Mouse (Mus musculus) limb, embryonic 12.5 days (tissue): ENCODE measurements around the gene Bola3. TPM values are rescaled to one million over a fixed set of nuclear protein-coding genes. Genes with fewer than 3 reads are reported as not detected.

Source experiments
- ATAC-seq: fragments of 200-750 bp; cut with Nextera tagmentation; 2 replicates; pipeline ENCODE4 v1.8.0; 2017; ENCODE audit warnings: low read depth, moderate TSS enrichment; ENCODE audit not compliant: insufficient number of reproducible peaks, insufficient read depth, low FRiP score, low TSS enrichment
- H3K27ac ChIP-seq: fragments of 300-500 bp; sonication (generic); 2 replicates; pipeline ENCODE4 v1.5.1; 2016; ENCODE audit warnings: mild to moderate bottlenecking, moderate library complexity
- H3K27me3 ChIP-seq: fragments of 300-500 bp; sonication (generic); 2 replicates; pipeline ENCODE4 v1.6.1; 2016; ENCODE audit warnings: mild to moderate bottlenecking, moderate library complexity
- H3K36me3 ChIP-seq: fragments of 300-500 bp; sonication (generic); 2 replicates; pipeline ENCODE4 v1.6.1; 2016; ENCODE audit warnings: mild to moderate bottlenecking, moderate library complexity
- H3K4me1 ChIP-seq: fragments of 300-500 bp; sonication (generic); replicated peaks from 2 replicates; pipeline ENCODE4 v1.6.1; 2016
- H3K4me2 ChIP-seq: fragments of 300-500 bp; sonication (generic); 2 replicates; pipeline ENCODE4 v1.6.1; 2016; ENCODE audit warnings: mild to moderate bottlenecking, moderate library complexity
- H3K4me3 ChIP-seq: fragments of 300-500 bp; sonication (generic); replicated peaks from 2 replicates; pipeline ENCODE4 v1.5.1; 2016; ENCODE audit warnings: mild to moderate bottlenecking
- H3K9ac ChIP-seq: fragments of 300-500 bp; sonication (generic); replicated peaks from 2 replicates; pipeline ENCODE4 v1.6.1; 2016; ENCODE audit warnings: mild to moderate bottlenecking, moderate library complexity
- H3K9me3 ChIP-seq: fragments of 300-500 bp; sonication (generic); 2 replicates; pipeline ENCODE4 v1.6.1; 2016; ENCODE audit warnings: mild to moderate bottlenecking, moderate library complexity
- WGBS: fragments of 180-500 bp; shearing (Covaris S2); methylation state at CpG from one replicate; pipeline ENCODE4 v1.1.7; 2016; 5-methylcytosine and 5-hydroxymethylcytosine counted together
- polyA plus RNA-seq: library from polyadenylated mRNA; unstranded; fragments of >200 nt; fragmentation: Nextera tagmentation; extraction: Ambion mirVana; gene quantifications from 2 replicates; pipeline ENCODE4 v1.2.1, GENCODE M21; 2016

The Bola3 gene
- 140 TPM in 2 replicates for polyA plus RNA-seq

GRCm38 (mm10) chr6:83348873-83349272 lies at the start of gene Bola3:
Bola3 (plus strand) TSS chr6:83349147.
- Histone ChIP-seq H3K4me3 (peak within 1 kb of the TSS; percentile 89), H3K9ac (peak within 1 kb of the TSS; percentile 90), H3K9me3 (no peaks in the 10 kb centered on the region), H3K4me1 (peaks cover 14% of the 10 kb centered on the region), H3K27me3 (no peaks in the 10 kb centered on the region), H3K4me2 (peak within 1 kb of the TSS; percentile 88), H3K36me3 (peaks cover 26% of the 10 kb centered on the region), H3K27ac (peak within 1 kb of the TSS; percentile 67; the same call in 1 of the 2 replicates)
- ATAC-seq, result peak; percentile 44; the same call in 1 of the 2 replicates
- WGBS, result 31% methylated on average over 6 of the region's 6 CpGs

GRCm38 (mm10) chr6:83300447-83301229 lies 48.3 kb upstream of the Bola3 start:
- H3K9me3 ChIP-seq, result no peaks in the 10 kb centered on the region
- WGBS, result 90% methylated on average over 7 of the region's 7 CpGs
- H3K9ac ChIP-seq, result no peak overlapping the region
- H3K4me1 ChIP-seq, result 0 out of 2 replicates have a peak, but pooled peaks cover 9% of the 10 kb centered on the region
- no peak overlapping the region for H3K4me2 ChIP-seq
- no peaks in the 10 kb centered on the region for H3K27me3 ChIP-seq
- H3K36me3 ChIP-seq, result peaks cover 14% of the 10 kb centered on the region
- H3K4me3 ChIP-seq, result no peak overlapping the region
- no peak for ATAC-seq
- H3K27ac ChIP-seq, result no peak overlapping the region

DNA sequence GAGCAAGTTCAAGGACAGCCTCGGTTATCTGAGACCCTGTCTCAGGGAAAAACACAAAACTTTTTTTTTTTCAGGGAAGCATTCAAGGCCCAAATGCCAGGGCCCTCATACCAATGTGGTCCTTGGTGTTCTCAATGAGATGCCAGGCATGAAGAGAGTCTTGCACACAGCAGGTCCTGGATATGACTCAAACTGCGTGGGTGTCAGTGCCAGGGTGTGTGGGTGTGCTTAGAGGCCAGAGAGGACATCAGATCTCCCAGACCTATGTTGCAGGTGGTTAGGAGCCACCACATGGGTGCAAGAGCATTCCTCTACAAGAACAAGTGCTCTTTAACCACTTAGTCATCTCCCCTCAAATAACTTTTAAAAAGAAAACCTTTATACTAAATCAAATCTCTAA lies 47.7 kb upstream of the Bola3 start:
- no peak overlapping the region for H3K4me3 ChIP-seq
- H3K36me3 ChIP-seq, result peaks cover 20% of the 10 kb centered on the region
- 89% methylated on average over 2 of the region's 2 CpGs for WGBS
- no peaks in the 10 kb centered on the region for H3K9me3 ChIP-seq
- H3K4me1 ChIP-seq, result 0 out of 2 replicates have a peak, but pooled peaks cover 9% of the 10 kb centered on the region
- H3K9ac ChIP-seq, result no peak overlapping the region
- H3K27ac ChIP-seq, result no peak overlapping the region
- H3K4me2 ChIP-seq, result no peak overlapping the region
- ATAC-seq, result no peak
- no peaks in the 10 kb centered on the region for H3K27me3 ChIP-seq

GRCm38 (mm10) chr6:83302264-83302663 lies 46.7 kb upstream of the Bola3 start:
- no peak for ATAC-seq
- H3K27ac ChIP-seq, result no peak overlapping the region
- peaks cover 30% of the 10 kb centered on the region for H3K36me3 ChIP-seq
- 64% methylated on average over 5 of the region's 5 CpGs for WGBS
- H3K9me3 ChIP-seq, result no peaks in the 10 kb centered on the region
- H3K9ac ChIP-seq, result no peak overlapping the region
- no peak overlapping the region for H3K4me3 ChIP-seq
- H3K27me3 ChIP-seq, result no peaks in the 10 kb centered on the region
- no peak overlapping the region for H3K4me2 ChIP-seq
- 0 out of 2 replicates have a peak, but pooled peaks cover 9% of the 10 kb centered on the region for H3K4me1 ChIP-seq

- Histone ChIP-seq H3K27ac (no peak overlapping the region), H3K9me3 (no peaks in the 10 kb centered on the region), H3K36me3 (peaks cover 82% of the 10 kb centered on the region), H3K9ac (no peak overlapping the region), H3K4me1 (no peaks in the 10 kb centered on the region), H3K4me3 (no peak overlapping the region), H3K4me2 (no peak overlapping the region), H3K27me3 (no peaks in the 10 kb centered on the region)
- WGBS, result 93% methylated on average over 7 of the region's 7 CpGs
- ATAC-seq, result no peak
Measured at GRCm38 (mm10) chr6:83309017-83309416, 39.9 kb upstream of the Bola3 start.

DNA sequence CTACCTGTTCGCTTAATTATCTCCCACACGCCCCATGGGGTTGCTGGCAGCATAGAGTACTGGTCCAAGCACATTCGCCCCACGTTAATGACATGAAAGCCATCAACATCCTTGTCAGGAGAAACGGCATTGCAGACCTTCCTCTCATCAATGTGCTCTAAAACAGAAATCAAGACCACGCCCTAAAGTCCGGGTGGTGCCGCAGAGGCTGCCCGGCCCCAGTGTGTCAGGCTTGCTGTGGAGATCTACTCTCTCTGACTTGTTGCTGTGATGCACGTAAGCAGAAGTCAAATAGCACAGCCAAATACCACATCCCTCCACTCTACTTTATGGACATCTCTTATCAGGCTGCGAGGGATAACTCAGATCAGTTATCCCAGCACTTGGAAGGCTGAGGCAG lies 37.7 kb upstream of the Bola3 start:
- H3K36me3 ChIP-seq, result peaks cover 63% of the 10 kb centered on the region
- H3K4me1 ChIP-seq, result peaks cover 9% of the 10 kb centered on the region
- no peak overlapping the region for H3K4me3 ChIP-seq

DNA sequence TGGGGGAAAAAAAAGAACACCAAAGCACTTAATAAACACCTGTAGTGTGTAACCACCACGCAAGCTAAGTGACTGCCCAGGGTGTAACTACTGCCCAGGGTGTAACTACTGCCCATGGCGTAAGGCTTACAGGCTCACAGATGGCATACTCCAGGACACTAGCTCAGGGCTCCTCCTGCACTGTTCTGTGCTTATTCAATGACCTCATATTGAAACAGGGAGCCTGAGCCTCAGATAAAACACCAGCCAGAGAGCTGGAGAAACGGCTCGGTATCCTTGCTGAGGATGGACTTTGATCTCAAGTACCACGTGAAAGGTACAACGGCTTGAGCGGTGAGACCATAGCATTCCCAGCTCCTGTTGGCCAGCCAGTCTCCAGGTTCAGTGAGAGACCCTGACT lies 36.9 kb upstream of the Bola3 start:
- Histone ChIP-seq H3K4me3 (no peak overlapping the region), H3K4me2 (no peak overlapping the region), H3K4me1 (peaks cover 14% of the 10 kb centered on the region), H3K9me3 (no peaks in the 10 kb centered on the region), H3K27ac (no peak overlapping the region), H3K36me3 (peaks cover 55% of the 10 kb centered on the region), H3K9ac (no peak overlapping the region), H3K27me3 (no peaks in the 10 kb centered on the region)
- 93% methylated on average over 7 of the region's 7 CpGs for WGBS
- ATAC-seq, result no peak

More for the DNA sequence above, 37.7 kb upstream of the Bola3 start:
- Histone ChIP-seq H3K27me3 (no peaks in the 10 kb centered on the region), H3K4me2 (no peak overlapping the region), H3K9ac (no peak overlapping the region), H3K9me3 (no peaks in the 10 kb centered on the region), H3K27ac (no peak overlapping the region)
- 92% methylated on average over 11 of the region's 11 CpGs for WGBS
- no peak for ATAC-seq

- WGBS, result 87% methylated on average over 8 of the region's 8 CpGs
- Histone ChIP-seq H3K27me3 (no peaks in the 10 kb centered on the region), H3K36me3 (peaks cover 51% of the 10 kb centered on the region), H3K9ac (no peak overlapping the region), H3K9me3 (no peaks in the 10 kb centered on the region), H3K4me3 (no peak overlapping the region), H3K27ac (no peak overlapping the region), H3K4me2 (no peak overlapping the region), H3K4me1 (peaks cover 14% of the 10 kb centered on the region)
- ATAC-seq, result no peak
Measured at GRCm38 (mm10) chr6:83312514-83312913, 36.4 kb upstream of the Bola3 start.

DNA sequence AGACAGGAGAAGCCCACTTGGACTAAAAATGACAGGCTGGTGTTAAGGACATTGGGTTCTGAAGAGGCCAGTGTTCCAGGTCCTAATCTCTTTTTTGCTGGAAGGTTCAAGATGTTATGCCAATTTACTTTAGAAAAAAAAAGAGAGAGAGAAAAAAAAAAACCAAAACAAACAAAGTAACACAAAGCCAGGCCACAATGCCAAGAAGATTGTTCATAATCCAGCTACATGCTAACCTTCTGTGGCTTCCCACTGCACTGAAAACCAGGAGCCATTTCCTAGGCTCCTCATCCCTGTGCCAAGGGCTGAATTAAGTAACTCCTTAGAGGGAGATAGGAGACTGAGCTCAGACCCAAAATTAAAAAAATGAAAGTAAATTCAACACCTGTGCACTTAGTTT lies 33.7 kb upstream of the Bola3 start:
- no peak overlapping the region for H3K9ac ChIP-seq
- no peak overlapping the region for H3K27ac ChIP-seq
- no peak overlapping the region for H3K4me2 ChIP-seq
- no peak for ATAC-seq
- no peaks in the 10 kb centered on the region for H3K9me3 ChIP-seq
- H3K27me3 ChIP-seq, result no peaks in the 10 kb centered on the region
- H3K4me1 ChIP-seq, result peaks cover 14% of the 10 kb centered on the region
- H3K4me3 ChIP-seq, result no peak overlapping the region
- H3K36me3 ChIP-seq, result peaks cover 29% of the 10 kb centered on the region

DNA sequence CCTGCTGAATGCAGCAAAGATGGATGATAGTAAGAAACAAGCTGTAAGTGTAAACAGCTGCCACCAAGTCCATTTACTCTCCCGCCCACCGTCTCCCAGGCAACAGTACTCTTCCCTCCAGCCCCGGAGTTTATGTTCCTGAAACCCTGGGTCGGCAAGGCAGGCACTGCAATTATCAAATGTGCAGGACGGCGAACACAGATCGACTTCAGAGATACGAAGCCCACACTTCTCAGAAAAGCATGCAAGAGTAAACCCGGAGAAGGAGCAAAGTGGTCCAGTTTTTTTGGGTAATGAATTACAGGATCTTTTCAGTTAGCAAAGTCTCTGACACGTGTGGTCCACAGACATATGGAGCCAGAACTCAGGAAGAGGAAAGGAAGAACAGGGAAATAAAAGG lies 32.9 kb upstream of the Bola3 start:
- H3K36me3 ChIP-seq, result peaks cover 22% of the 10 kb centered on the region
- 1% methylated on average over 10 of the region's 10 CpGs for WGBS
- H3K4me1 ChIP-seq, result peaks cover 14% of the 10 kb centered on the region
- H3K27ac ChIP-seq, result no peak overlapping the region; the same call in 1 of the 2 replicates
- H3K9ac ChIP-seq, result peak overlapping the region; percentile 32
- no peaks in the 10 kb centered on the region for H3K9me3 ChIP-seq
- no peaks in the 10 kb centered on the region; the same call in 1 of the 2 replicates for H3K27me3 ChIP-seq
- no peak for ATAC-seq
- peak overlapping the region; percentile 73 for H3K4me2 ChIP-seq
- H3K4me3 ChIP-seq, result peak overlapping the region; percentile 93

DNA sequence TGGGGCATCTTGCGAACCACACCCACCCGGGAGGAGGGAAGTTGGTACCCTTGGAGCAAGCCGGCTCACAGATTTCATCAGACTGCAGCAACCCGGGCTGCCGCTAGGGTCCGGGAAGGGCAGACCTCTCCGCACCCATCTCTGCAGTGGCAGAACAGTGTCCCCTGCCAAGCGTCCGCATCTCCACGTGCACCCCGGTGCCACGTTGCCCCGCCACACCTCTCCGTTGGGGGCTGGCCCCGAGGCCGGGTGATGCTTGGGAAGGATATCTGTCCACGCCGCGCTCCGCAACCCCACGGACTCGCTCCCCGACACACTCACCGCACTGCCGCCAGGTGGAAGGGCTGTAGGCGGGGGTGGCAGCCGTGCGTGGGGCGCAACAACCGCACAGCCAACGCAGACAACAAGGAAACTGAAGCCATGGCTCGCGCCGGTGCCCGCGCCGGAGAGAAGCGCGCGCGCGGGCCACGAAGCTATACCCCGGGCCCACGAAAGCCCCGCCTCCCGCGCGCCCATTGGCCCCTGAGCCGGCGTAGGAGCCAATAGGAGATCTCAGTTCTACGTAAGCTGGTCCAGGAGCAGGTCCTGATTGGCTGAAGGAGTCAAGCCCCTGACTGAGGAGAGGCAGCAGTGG lies 31.7 kb upstream of the Bola3 start:
- Histone ChIP-seq H3K4me3 (peak overlapping the region; percentile 93), H3K4me1 (peaks cover 14% of the 10 kb centered on the region), H3K9ac (peak overlapping the region; percentile 77), H3K27ac (peak overlapping the region; percentile 62; the same call in 1 of the 2 replicates), H3K4me2 (peak overlapping the region; percentile 73), H3K36me3 (peaks cover 11% of the 10 kb centered on the region), H3K27me3 (no peaks in the 10 kb centered on the region; the same call in 1 of the 2 replicates), H3K9me3 (no peaks in the 10 kb centered on the region)
- WGBS, result under 1% methylated on average over 52 of the region's 52 CpGs
- peak; percentile 96 for ATAC-seq
